Mouse (Mus musculus): Measurements from ENCODE around the gene Neurl3.

- TF ChIP-seq CTCF (IDR thresholded peaks at IDR 0.05; ENCODE audit: low read depth, low read length) (no peak), POLR2A (IDR thresholded peaks at IDR 0.05; ENCODE audit: extremely low read depth, insufficient read depth, low read length) (no peak)
These were observed at the start of gene Neurl3 for GRCm38 (mm10) chr1:36274455-36274854.
